Mouse (Mus musculus) CH12.LX (cell line): ENCODE data around the gene Uvrag.

Source experiments
- CTCF ChIP-seq, 2 experiments: IDR thresholded peaks in 1 of 2; conservative IDR thresholded peaks in 1 of 2; 2 replicates each; pipeline ENCODE4 v1.5.1; 2011 to 2012; ENCODE audit warnings: low read depth in 2 of 2, low read length in 2 of 2, improper control_type of control experiment in 1 of 2, inconsistent platforms in 1 of 2, mild to moderate bottlenecking in 1 of 2, moderate library complexity in 1 of 2
- MYC ChIP-seq: IDR thresholded peaks from 2 replicates; pipeline ENCODE4 v1.6.1; 2011; ENCODE audit warnings: low read depth, mild to moderate bottlenecking, improper control_type of control experiment, low read length
- PAX5 ChIP-seq: IDR thresholded peaks from 2 replicates; pipeline ENCODE4 v1.6.1; 2012; ENCODE audit warnings: low read length, inconsistent platforms, mixed read lengths
- USF1 ChIP-seq: IDR thresholded peaks from 2 replicates; pipeline ENCODE4 v1.6.1; 2014; ENCODE audit warnings: low read depth, mild to moderate bottlenecking, inconsistent platforms, low read length, improper control_type of control experiment

DNA sequence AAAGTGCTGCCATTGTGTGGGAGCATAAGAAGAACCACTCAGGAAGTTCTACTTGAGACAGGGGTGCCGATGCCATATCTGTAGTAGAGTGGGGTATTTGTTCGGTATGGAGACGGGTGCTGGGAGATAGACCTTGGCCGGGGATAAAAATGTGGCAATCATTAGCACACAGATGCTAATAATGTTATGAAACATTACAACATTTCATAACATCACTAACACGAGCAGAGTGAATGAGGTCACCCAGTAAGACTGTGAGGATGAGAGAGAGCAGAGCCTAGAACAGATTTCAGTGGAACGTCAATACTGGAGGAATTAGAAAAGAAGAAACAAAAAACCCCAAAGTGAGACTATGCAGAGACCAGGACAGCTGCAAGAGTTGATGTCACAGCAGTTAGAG lies 116.2 kb downstream of the Uvrag start:
- TF ChIP-seq PAX5 (no peak), CTCF (conservative IDR thresholded peaks at IDR 0.05 in 1 of 2, IDR thresholded peaks at IDR 0.05 in 1 of 2; ENCODE audit: low read depth in 2 of 2, low read length in 2 of 2) (no peak), MYC (no peak), USF1 (no peak)
